ENCODE assay signal across 22 mouse cellular contexts in the genomic region with DNA sequence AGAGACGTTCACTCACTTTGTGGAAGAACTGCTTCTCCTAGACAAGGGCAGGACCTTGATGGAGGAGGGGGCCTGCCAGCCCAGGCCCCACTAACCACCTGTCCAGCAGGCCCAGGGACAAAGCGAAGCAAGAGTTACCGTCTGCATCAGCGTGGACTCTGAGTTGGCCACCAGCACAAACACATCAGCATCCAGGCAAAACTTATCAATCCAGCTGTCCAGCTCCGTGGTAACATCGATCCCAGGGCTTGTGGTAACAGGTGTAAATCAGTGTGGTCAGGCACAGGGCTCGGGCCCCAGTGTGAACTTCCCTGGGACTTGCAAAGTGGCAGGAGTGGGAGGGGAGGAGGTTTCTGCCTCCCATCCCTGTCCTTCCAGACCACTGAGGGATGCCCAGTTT. TPM values are rescaled to one million over a fixed set of nuclear protein-coding genes. Genes with fewer than 3 reads are reported as not detected.
DNase-seq lines count a peak whose midpoint lies in the region; TF ChIP-seq lines count a peak whose summit lies in the region.
"Had no signal": no experiment of that assay in that cellular context is flagged by ENCODE, and none has a peak within 500 bp of the region (broad histone marks: within the 10 kb centered on the region; RNA-seq: fewer than 3 reads in every experiment).

No protein-coding gene starts in this region.

- peak; percentile 89 for DNase-seq in heart, adult 11 months
- DNase-seq in heart, postnatal 14 days: no peak
- no peak for DNase-seq in testis, postnatal 10 days (ENCODE audit: low spot score)
- DNase-seq in adrenal gland, adult 18-20 months (ENCODE audit: low spot score in 2 of 2): no peak
- DNase-seq: adrenal gland, adult 2 months; adrenal gland, postnatal 10 days; adrenal gland, postnatal 25 days; B cell, adult 2 months; cerebellum, adult 11-12 months; cerebellum, adult 2 months; cerebellum, adult 9-10 months; cerebellum, postnatal 10 days; cerebellum, postnatal 25 days; forebrain, postnatal 0 days had no signal

- TF ChIP-seq POLR2A in testis, adult 2 months (IDR thresholded peaks at IDR 0.05; ENCODE audit: control insufficient read depth, low read depth, low read length): no peak

- intact Hi-C loops in heart, postnatal 14 days (cut with DNase I): no loop called here

- no peaks in the 10 kb centered on the region for H3K27me3 ChIP-seq in testis, adult 2 months (ENCODE audit: control insufficient read depth, insufficient read depth, low read length)
- H3K27me3 ChIP-seq: CH12.LX; embryonic facial prominence, embryonic 12.5 days; forebrain, embryonic 13.5 days; forebrain, embryonic 15.5 days; Patski had no signal

- no peaks in the 10 kb centered on the region for H3K4me1 ChIP-seq in testis, adult 2 months (ENCODE audit: control insufficient read depth, insufficient read depth, low read length)
- H3K4me1 ChIP-seq: embryonic facial prominence, embryonic 10.5 days; embryonic facial prominence, embryonic 12.5 days; forebrain, embryonic 13.5 days; forebrain, embryonic 15.5 days had no signal

- peak; percentile 2; the same call in 1 of the 2 replicates for TF ChIP-seq CTCF in testis, adult 2 months (IDR thresholded peaks at IDR 0.05; ENCODE audit: control insufficient read depth, insufficient read depth, insufficient replicate concordance, low read depth, low read length)

- H3K4me3 ChIP-seq in testis, adult 2 months (ENCODE audit: control insufficient read depth, low read depth, low read length): no peak overlapping the region
- H3K4me3 ChIP-seq: embryonic facial prominence, embryonic 10.5 days; embryonic facial prominence, embryonic 12.5 days; forebrain, embryonic 13.5 days; forebrain, embryonic 15.5 days had no signal

- H3K27ac ChIP-seq in testis, adult 2 months (ENCODE audit: control insufficient read depth, insufficient read depth, low read depth, low read length): no peak overlapping the region
- H3K27ac ChIP-seq: embryonic facial prominence, embryonic 10.5 days; embryonic facial prominence, embryonic 12.5 days; forebrain, embryonic 13.5 days; forebrain, embryonic 15.5 days had no signal

- peaks cover 12% of the 10 kb centered on the region for H3K36me3 ChIP-seq in testis, adult 2 months (ENCODE audit: control insufficient read depth, insufficient read depth, low read length)

RNA-seq across cellular contexts. Expression of gene Mfn2, which starts 17.2 kb away (rescaled TPM):
- total RNA-seq in heart, postnatal 14 days (2021): 100 to 1,000 TPM; 621 to 624 TPM
- 142 and 153 TPM in 2 replicates for polyA plus RNA-seq in testis, adult 2 months (2012; rRNA removed)
- 100 to 1,000 TPM; 187 to 211 TPM for total RNA-seq in adrenal gland, adult 18-20 months (2021)

RNA-seq across cellular contexts. Expression of gene Fv1, which starts 18.5 kb away (rescaled TPM):
- total RNA-seq in heart, postnatal 14 days (2021): 10 to 100 TPM; 15.5 to 19.7 TPM
- 1.4 and 1.8 TPM in 2 replicates for polyA plus RNA-seq in testis, adult 2 months (2012; rRNA removed)
- 10 to 100 TPM; 10.3 to 10.6 TPM for total RNA-seq in adrenal gland, adult 18-20 months (2021)
- total RNA-seq: G1E had no signal
- polyA plus RNA-seq: G1E had no signal

RNA-seq across cellular contexts. Expression of gene Miip, which starts 18.7 kb away (rescaled TPM):
- 1 to 10 TPM; 9.1 TPM for total RNA-seq in heart, postnatal 14 days (2021)
- 96.6 and 116 TPM in 2 replicates for polyA plus RNA-seq in testis, adult 2 months (2012; rRNA removed)
- 10 to 100 TPM; 13.9 to 17.5 TPM for total RNA-seq in adrenal gland, adult 18-20 months (2021)
- polyA plus RNA-seq: G1E had no signal

RNA-seq across cellular contexts. Expression of gene Zfp933, which starts 39.1 kb away (rescaled TPM):
- total RNA-seq in heart, postnatal 14 days (2021): 10 to 100 TPM; 11.1 to 12.7 TPM
- 1.6 and 2.3 TPM in 2 replicates for polyA plus RNA-seq in testis, adult 2 months (2012; rRNA removed)
- total RNA-seq in adrenal gland, adult 18-20 months (2021): 10 to 100 TPM; 20.8 to 38.3 TPM

RNA-seq across cellular contexts. Expression of gene Plod1, which starts 49.3 kb away (rescaled TPM):
- total RNA-seq in heart, postnatal 14 days (2021): 10 to 100 TPM; 90.1 to 95.0 TPM
- polyA plus RNA-seq in testis, adult 2 months (2012; rRNA removed): 7.2 and 8.8 TPM in 2 replicates
- total RNA-seq in adrenal gland, adult 18-20 months (2021): 10 to 100 TPM; 38.1 to 54.7 TPM
